Mouse (Mus musculus) limb, embryonic 10.5 days (tissue): ENCODE measurements around the gene Slpi. TPM values are rescaled to one million over a fixed set of nuclear protein-coding genes. Genes with fewer than 3 reads are reported as not detected.
"Not testable (repeated sequence)": the region's sequence is repeated elsewhere in the genome, so short reads cannot be mapped to it uniquely, and the experiment has no call there.

Experiments used
- DNase-seq: peaks from one replicate; pipeline ENCODE4 v3.0.0-alpha.2; 2017; ENCODE audit warnings: low spot score
- H3K27ac ChIP-seq: fragments of 300-500 bp; sonication (generic); 2 replicates; pipeline ENCODE4 v1.5.1; 2016; ENCODE audit warnings: mild to moderate bottlenecking
- H3K27me3 ChIP-seq: fragments of 300-500 bp; sonication (generic); 2 replicates; pipeline ENCODE4 v1.6.1; 2016; ENCODE audit warnings: low read depth, mild to moderate bottlenecking; ENCODE audit not compliant: poor library complexity, severe bottlenecking
- H3K36me3 ChIP-seq: fragments of 300-500 bp; sonication (generic); 2 replicates; pipeline ENCODE4 v1.6.1; 2016; ENCODE audit warnings: mild to moderate bottlenecking, moderate library complexity
- H3K4me1 ChIP-seq: fragments of 300-500 bp; sonication (generic); 2 replicates; pipeline ENCODE4 v1.6.1; 2016
- H3K4me3 ChIP-seq: fragments of 300-500 bp; sonication (generic); 2 replicates; pipeline ENCODE4 v1.5.1; 2016; ENCODE audit warnings: mild to moderate bottlenecking, moderate library complexity
- H3K9me3 ChIP-seq: fragments of 300-500 bp; sonication (generic); replicated peaks from 2 replicates; pipeline ENCODE4 v1.6.1; 2016; ENCODE audit warnings: mild to moderate bottlenecking
- WGBS: fragments of 180-500 bp; shearing (Covaris S2); methylation state at CpG from one replicate; pipeline ENCODE4 v1.1.7; 2016; 5-methylcytosine and 5-hydroxymethylcytosine counted together
- polyA plus RNA-seq: library from polyadenylated mRNA; unstranded; fragments of >200 nt; fragmentation: Nextera tagmentation; extraction: Ambion mirVana; gene quantifications from 2 replicates; pipeline ENCODE4 v1.2.1, GENCODE M21; 2016

Slpi gene
- polyA plus RNA-seq, 1 experiment from 2014 or later, result not detected

DNA sequence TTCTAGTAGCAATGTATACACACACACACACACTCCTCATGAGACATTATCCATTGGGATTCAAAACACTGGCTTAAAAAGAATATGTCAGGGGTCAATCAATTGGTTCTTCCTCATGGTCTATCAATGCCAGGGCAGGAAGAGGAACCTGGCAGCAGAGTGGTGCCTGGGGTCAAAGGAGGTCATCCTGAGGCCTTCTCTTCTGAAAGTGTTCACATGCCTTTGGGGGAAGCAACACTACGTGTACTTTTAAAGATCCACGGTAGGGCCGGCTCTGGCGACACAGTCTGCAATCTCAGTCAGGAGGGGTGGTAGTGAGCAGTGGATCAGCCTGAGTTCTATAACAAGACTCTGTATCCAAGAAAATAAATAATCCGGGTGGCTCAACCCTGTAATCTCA lies 29.2 kb downstream of the Slpi start:
- WGBS, result 74% methylated on average over 5 of the region's 5 CpGs

GRCm38 (mm10) chr2:164359031-164359430 lies 29.9 kb downstream of the Slpi start:
- 87% methylated on average over 5 of the region's 5 CpGs for WGBS

More for the DNA sequence above, 29.2 kb downstream of the Slpi start:
- no peaks in the 10 kb centered on the region for H3K36me3 ChIP-seq
- no peak for DNase-seq
- peaks cover 18% of the 10 kb centered on the region for H3K27me3 ChIP-seq
- no peaks in the 10 kb centered on the region for H3K4me1 ChIP-seq
- no peak overlapping the region for H3K27ac ChIP-seq
- H3K4me3 ChIP-seq, result no peak overlapping the region
- no peaks in the 10 kb centered on the region for H3K9me3 ChIP-seq

GRCm38 (mm10) chr2:164358373-164358772 lies 30.5 kb downstream of the Slpi start:
- 86% methylated on average over 3 of the region's 3 CpGs for WGBS

More at GRCm38 (mm10) chr2:164359031-164359430, 29.9 kb downstream of the Slpi start:
- H3K4me1 ChIP-seq, result no peaks in the 10 kb centered on the region
- H3K27ac ChIP-seq, result no peak overlapping the region
- H3K36me3 ChIP-seq, result no peaks in the 10 kb centered on the region
- H3K9me3 ChIP-seq, result no peaks in the 10 kb centered on the region
- no peak overlapping the region for H3K4me3 ChIP-seq
- H3K27me3 ChIP-seq, result peaks cover 20% of the 10 kb centered on the region
- no peak for DNase-seq

DNA sequence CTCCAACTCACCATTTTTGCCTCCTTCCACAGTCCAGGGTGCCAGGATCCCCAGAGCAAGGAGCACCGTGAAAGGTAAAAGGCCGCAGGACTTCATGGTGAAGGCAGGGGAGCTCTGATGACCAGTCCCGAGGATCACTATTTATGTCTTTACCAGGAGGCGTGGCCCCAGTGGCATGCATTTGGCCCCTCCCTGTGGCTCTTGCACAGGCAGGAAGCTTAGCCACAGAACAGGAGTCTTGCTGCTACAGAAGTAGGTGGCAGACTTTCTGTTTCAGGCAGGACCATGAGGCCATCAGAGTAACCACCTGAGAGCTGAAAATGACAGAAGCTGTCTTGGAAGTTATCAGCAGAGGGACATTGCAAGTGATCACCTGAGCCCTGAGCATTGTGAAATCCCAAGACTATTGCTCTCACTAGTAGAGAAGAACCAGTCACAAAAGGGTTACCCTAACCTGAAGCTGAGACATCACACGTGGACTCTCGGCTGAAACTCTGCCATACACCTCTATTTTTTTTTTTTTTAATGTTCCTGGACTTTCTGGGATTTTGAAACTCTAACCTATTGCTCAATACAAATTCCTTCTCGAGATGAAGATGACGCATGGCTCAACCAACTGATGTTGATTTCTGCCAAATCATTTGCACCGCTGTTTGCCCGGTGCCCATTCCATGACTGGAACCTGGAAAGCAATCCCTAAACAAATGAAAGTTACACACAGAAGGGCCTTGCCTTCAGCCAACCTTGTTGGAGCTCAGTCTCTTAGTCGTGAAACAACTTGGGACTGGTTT lies 32.5 kb downstream of the Slpi start:
- Histone ChIP-seq H3K4me1 (no peaks in the 10 kb centered on the region), H3K27me3 (peaks cover 17% of the 10 kb centered on the region), H3K36me3 (no peaks in the 10 kb centered on the region), H3K9me3 (no peaks in the 10 kb centered on the region), H3K27ac (no peak overlapping the region), H3K4me3 (no peak overlapping the region)
- 81% methylated on average over 11 of the region's 11 CpGs for WGBS
- no peak for DNase-seq

More at GRCm38 (mm10) chr2:164358373-164358772, 30.5 kb downstream of the Slpi start:
- no peak overlapping the region for H3K27ac ChIP-seq
- peaks cover 20% of the 10 kb centered on the region for H3K27me3 ChIP-seq
- DNase-seq, result no peak
- H3K4me1 ChIP-seq, result no peaks in the 10 kb centered on the region
- no peak overlapping the region for H3K4me3 ChIP-seq
- H3K36me3 ChIP-seq, result no peaks in the 10 kb centered on the region
- H3K9me3 ChIP-seq, result no peaks in the 10 kb centered on the region

DNA sequence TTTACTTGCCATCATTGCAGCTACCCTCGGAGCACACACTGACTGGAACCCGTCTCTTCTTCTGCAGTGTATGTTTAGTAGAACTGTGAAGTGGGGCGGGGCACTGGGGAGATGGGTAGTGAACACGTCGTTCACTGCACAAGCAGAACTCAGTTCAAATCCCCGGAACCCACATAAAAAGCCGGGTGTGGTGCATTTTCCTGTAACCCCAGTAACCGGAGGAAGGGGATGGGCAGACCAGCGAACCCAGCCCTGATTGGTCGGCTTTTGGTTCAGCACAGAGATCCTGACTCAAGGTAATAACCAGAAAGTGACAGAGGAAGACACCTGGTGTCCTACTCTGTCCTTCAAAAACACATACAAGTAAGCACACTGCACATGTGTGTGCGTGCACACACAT lies 35.5 kb downstream of the Slpi start:
- DNase-seq, result no peak
- Histone ChIP-seq H3K27ac (no peak overlapping the region), H3K27me3 (0 out of 2 replicates have a peak, but pooled peaks cover 4% of the 10 kb centered on the region), H3K36me3 (no peaks in the 10 kb centered on the region), H3K4me3 (no peak overlapping the region), H3K9me3 (no peaks in the 10 kb centered on the region), H3K4me1 (no peaks in the 10 kb centered on the region)
- WGBS, result 92% methylated on average over 11 of the region's 11 CpGs

DNA sequence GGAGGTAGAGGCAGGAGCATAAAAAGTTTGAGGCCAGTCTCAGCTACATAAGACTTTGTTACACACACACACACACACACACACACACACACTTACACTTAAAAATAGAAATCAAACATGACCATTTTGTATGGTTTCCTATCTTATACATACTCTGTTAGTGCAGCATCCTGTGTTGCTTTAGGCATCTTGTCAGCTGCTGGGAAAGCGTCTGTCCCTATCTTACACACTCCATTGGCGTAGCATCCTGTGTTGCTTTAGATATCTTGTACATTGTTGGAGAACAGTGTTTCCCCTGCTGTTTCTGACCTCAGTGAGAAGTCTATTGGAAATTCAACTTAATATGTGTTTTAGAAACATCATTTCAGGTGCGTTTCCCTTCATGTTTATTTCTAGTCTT lies 36.2 kb downstream of the Slpi start:
- H3K9me3 ChIP-seq, result no peaks in the 10 kb centered on the region
- no peak overlapping the region for H3K27ac ChIP-seq
- 0 out of 2 replicates have a peak, but pooled peaks cover 4% of the 10 kb centered on the region for H3K27me3 ChIP-seq
- H3K4me1 ChIP-seq, result no peaks in the 10 kb centered on the region
- WGBS, result 91% methylated on average over 3 of the region's 3 CpGs
- no peaks in the 10 kb centered on the region for H3K36me3 ChIP-seq
- H3K4me3 ChIP-seq, result no peak overlapping the region
- no peak for DNase-seq

DNA sequence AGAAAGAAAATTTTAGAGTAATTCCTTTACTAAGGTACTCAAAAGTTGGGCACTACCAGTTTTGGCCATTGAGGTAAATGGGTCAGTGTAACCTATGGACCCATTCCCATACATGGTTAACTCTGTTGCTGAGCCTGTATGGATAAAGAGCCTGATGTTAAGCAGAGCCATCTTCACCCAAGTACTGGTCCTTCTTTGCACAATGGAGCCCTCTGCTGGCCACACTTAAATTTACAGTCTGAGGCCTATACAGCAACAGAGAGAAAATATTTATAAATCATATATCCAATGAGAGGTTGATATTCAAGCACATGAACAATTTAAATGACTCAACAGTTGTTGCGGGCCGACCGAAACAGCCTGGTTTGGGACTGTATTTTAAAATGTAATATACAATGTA lies 39.9 kb downstream of the Slpi start:
- Histone ChIP-seq H3K9me3 (no peaks in the 10 kb centered on the region), H3K4me3 (no peak overlapping the region), H3K27me3 (no peaks in the 10 kb centered on the region), H3K27ac (no peak overlapping the region), H3K4me1 (no peaks in the 10 kb centered on the region), H3K36me3 (no peaks in the 10 kb centered on the region)
- 92% methylated on average over 3 of the region's 3 CpGs for WGBS
- peak; percentile 40 for DNase-seq

DNA sequence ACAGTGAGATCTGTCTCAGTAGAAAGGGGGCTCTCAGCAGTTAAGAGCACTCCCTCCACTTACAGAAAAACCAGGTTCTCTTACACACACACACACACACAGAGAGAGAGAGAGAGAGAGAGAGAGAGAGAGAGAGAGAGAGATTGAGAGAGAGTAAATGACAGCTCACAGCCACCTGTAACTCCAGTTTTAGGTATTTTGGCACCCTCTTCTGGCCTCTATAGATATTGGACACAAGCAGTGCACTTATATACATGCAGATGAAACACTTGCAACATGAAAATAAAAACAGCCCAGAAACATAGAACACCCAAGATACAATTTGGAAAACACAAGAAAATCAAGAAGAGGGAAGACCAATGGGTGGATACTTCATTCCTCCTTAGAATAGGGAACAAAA lies 41.2 kb downstream of the Slpi start:
- not testable (repeated sequence) for H3K27me3 ChIP-seq, H3K4me1 ChIP-seq, H3K36me3 ChIP-seq, H3K27ac ChIP-seq, H3K4me3 ChIP-seq, DNase-seq, H3K9me3 ChIP-seq

GRCm38 (mm10) chr2:164343732-164344131 lies 45.2 kb downstream of the Slpi start:
- not testable (repeated sequence) for H3K27ac ChIP-seq, H3K36me3 ChIP-seq, H3K9me3 ChIP-seq, H3K4me1 ChIP-seq, H3K4me3 ChIP-seq, H3K27me3 ChIP-seq, DNase-seq
- 86% methylated on average over 1 of the region's 1 CpGs for WGBS

DNA sequence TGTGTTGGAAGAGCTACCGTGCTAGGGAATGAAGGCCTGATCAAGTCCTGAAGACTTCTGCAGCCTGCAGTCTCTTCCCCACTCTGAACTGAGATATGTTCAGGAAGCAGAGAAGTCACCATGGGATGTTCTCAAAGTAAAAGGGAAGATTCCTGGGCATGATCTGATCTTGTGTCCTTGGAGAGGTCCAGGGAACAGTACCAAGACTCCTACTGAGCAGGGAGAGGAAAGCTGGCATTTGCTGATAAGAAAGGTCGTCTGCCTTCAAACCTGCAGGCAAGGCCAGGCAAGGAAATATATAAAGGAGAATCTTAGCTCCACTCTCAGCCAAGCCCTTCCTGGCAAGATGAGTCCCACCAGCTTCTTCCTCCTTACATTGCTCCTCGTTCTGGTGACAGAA lies 56.5 kb downstream of the Slpi start, which contains the start of gene Svs5:
Gene Svs5 (plus strand): TSS at position 301 of the 400 bp plus-strand sequence.
- WGBS, result 82% methylated on average over 3 of the region's 3 CpGs
- H3K4me3 ChIP-seq, result not testable (repeated sequence)

DNA sequence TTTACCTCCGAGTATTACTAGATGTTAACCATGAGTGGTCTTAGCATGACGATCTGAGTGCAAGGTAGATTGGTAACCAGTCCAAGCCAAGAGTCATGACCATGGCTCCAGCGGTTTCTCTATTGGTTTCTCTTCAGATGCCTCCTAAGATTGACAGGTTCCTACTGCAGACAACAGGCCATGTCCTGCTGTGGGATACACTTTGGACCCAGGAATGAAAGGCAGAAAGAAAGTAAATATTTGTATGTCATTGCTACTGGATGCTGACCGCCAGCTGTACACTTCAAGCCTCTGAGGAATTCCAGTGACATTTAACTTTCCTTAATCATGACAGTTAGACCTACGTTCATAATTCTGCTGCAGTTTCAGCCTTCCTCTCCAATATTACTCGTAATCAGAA lies 67.9 kb downstream of the Slpi start:
- Histone ChIP-seq H3K27ac (no peak overlapping the region), H3K9me3 (no peaks in the 10 kb centered on the region), H3K27me3 (no peaks in the 10 kb centered on the region), H3K4me1 (no peaks in the 10 kb centered on the region), H3K36me3 (no peaks in the 10 kb centered on the region), H3K4me3 (no peak overlapping the region)
- no peak for DNase-seq
- WGBS, result 87% methylated on average over 6 of the region's 6 CpGs

More for the DNA sequence above, 56.5 kb downstream of the Slpi start, which contains the start of gene Svs5:
- H3K9me3 ChIP-seq, H3K36me3 ChIP-seq, H3K27me3 ChIP-seq, H3K27ac ChIP-seq, DNase-seq, H3K4me1 ChIP-seq: not testable (repeated sequence)

GRCm38 (mm10) chr2:164316451-164316850 lies 72.4 kb downstream of the Slpi start, which contains the start of gene Svs6:
Gene Svs6, plus strand, starts transcription at chr2:164316751.
- not testable (repeated sequence) for H3K9me3 ChIP-seq, H3K4me3 ChIP-seq, H3K4me1 ChIP-seq, H3K27me3 ChIP-seq, H3K27ac ChIP-seq, H3K36me3 ChIP-seq, DNase-seq
- WGBS, result 87% methylated on average over 1 of the region's 1 CpGs

- not testable (repeated sequence) for H3K4me3 ChIP-seq, H3K27me3 ChIP-seq, H3K9me3 ChIP-seq, H3K36me3 ChIP-seq, DNase-seq, H3K4me1 ChIP-seq, H3K27ac ChIP-seq
Observed at GRCm38 (mm10) chr2:164315460-164315859, 73.4 kb downstream of the Slpi start.
